Mouse (Mus musculus) layer of hippocampus, postnatal 36 days (tissue): ENCODE data around the gene Topors. TPM values are rescaled to one million over a fixed set of nuclear protein-coding genes. Genes with fewer than 3 reads are reported as not detected.

Source experiments
- total RNA-seq, 2 experiments: library from RNA; stranded (reverse); gene quantifications; 2 replicates each; pipeline ENCODE4 v1.2.3; 2021

Topors gene
- total RNA-seq, 2 experiments from 2014 or later: 20.9 to 21.3 TPM

Other genes with a start within 250 kb of the Topors start
- gene Aco1, start 126.8 kb downstream of the Topors start, total RNA-seq: 10 to 100 TPM; 30.6 to 35.6 TPM
- gene Ddx58, start 30.0 kb downstream of the Topors start, total RNA-seq: 1 to 10 TPM; 3.5 TPM
- 10 to 100 TPM; 12.9 to 14.9 TPM for gene Smim27, start 271 bp downstream of the Topors start, total RNA-seq
- gene Ndufb6, start 9.6 kb upstream of the Topors start, total RNA-seq: 100 to 1,000 TPM; 171 to 194 TPM
- 1 to 10 TPM; 5.8 to 8.4 TPM for gene Tmem215, start 202.3 kb upstream of the Topors start, total RNA-seq